Mouse (Mus musculus) heart, adult 18-20 months (tissue): ENCODE measurements around the gene Fstl4. TPM values are rescaled to one million over a fixed set of nuclear protein-coding genes. Genes with fewer than 3 reads are reported as not detected.
"Not testable (repeated sequence)": the region's sequence is repeated elsewhere in the genome, so short reads cannot be mapped to it uniquely, and the experiment has no call there.

Experiments
- DNase-seq, 2 experiments: peaks; one replicate each; pipeline ENCODE4 v3.0.0; 2021 to 2022; ENCODE audit warnings: mixed read lengths in 1 of 2
- total RNA-seq, 2 experiments: library from RNA; stranded (reverse); gene quantifications; 2 replicates each; pipeline ENCODE4 v1.2.3; 2021

Fstl4 gene
- total RNA-seq, 2 experiments from 2014 or later = 2.8 to 5.6 TPM

DNA sequence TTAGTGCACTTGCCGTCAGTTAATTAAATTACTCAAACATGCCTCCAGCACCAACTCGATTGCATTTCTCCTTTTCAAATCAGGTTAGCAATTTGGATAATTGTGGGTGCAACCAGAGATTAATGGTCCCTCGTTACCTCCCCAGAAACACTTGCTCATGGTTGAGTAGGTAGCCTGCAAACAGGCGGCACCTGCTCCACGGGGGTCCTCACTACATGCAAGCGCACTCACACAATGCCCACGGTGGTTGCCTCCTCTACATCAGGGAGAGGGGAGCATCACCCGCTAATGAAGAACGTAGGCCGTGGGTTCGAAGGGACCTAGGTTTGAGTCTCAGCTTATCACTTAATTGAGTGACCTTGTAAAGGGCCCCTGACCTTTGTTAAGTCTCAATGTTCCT is 371.9 kb downstream of the Fstl4 start:
- DNase-seq = no peak

- DNase-seq = no peak
These were observed 372.9 kb downstream of the Fstl4 start for GRCm38 (mm10) chr11:53137381-53137780.

- DNase-seq = no peak
These were observed 373.8 kb downstream of the Fstl4 start for GRCm38 (mm10) chr11:53138212-53138611.

GRCm38 (mm10) chr11:53139666-53140065 is 375.2 kb downstream of the Fstl4 start:
- no peak for DNase-seq

GRCm38 (mm10) chr11:53140196-53140595 is 375.8 kb downstream of the Fstl4 start:
- DNase-seq = no peak

GRCm38 (mm10) chr11:53140722-53141400 is 376.4 kb downstream of the Fstl4 start:
- no peak for DNase-seq

DNA sequence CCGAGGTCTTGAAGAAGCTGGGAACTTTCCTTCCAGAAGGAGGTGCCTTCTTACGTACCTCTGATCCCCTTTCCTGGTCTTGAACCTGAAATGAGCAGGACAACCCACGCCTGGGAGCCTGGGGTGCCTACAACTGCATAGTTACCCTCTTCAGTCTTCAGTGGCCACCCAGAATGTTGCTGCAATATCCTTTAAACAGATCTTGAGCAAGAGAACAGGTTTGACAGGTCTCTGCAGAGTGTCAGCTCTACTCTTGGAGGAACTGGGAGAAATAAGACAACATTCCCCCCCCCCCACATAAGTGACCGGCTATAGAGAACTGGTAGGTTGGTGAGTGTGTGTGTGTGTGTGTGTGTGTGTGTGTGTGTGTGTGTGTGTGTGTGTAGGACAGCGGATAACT is 379.1 kb downstream of the Fstl4 start:
- no peak for DNase-seq

DNA sequence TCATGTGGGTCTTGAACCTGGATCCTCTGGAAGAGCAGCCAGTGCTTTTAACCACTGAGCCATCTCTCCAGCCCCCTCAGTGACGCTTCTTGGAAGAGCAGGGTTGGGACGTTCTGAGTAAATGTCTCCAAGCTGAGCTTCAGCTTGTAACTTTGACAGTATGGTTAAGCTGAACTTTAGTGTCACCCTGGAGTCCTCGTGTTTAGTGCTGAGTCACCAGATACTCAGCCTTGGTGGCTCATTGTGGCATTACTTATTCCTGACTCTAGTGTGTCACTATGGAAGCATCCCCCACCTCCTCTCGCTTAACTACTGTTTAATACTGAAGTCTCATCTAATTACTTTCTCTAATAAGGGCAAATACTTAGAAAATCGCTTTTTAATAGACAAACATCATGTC is 380.1 kb downstream of the Fstl4 start:
- DNase-seq = no peak

- peak in 1 of 2 experiments; percentile 29 for DNase-seq
These were observed 381.9 kb downstream of the Fstl4 start for GRCm38 (mm10) chr11:53146290-53146689.

DNA sequence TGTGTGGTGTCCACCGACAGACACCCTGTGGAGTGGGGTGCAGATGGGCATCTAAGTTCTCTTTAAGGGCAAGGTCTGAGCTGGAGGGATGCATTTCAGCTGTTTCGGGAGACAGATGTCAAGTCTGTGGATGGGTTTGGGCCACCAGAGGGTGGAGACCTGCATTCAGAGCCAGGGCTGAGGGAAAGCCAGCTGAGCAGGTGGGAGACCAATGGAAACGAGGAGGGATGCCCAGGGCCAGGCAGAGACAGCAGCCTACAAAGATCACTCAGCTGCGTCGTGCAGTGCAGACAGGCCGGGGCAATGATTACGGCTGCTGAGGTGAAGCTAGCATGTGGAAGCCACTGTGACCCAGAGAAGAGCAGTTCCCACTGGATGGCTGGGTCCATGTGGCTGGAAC is 392.0 kb downstream of the Fstl4 start:
- no peak for DNase-seq

DNA sequence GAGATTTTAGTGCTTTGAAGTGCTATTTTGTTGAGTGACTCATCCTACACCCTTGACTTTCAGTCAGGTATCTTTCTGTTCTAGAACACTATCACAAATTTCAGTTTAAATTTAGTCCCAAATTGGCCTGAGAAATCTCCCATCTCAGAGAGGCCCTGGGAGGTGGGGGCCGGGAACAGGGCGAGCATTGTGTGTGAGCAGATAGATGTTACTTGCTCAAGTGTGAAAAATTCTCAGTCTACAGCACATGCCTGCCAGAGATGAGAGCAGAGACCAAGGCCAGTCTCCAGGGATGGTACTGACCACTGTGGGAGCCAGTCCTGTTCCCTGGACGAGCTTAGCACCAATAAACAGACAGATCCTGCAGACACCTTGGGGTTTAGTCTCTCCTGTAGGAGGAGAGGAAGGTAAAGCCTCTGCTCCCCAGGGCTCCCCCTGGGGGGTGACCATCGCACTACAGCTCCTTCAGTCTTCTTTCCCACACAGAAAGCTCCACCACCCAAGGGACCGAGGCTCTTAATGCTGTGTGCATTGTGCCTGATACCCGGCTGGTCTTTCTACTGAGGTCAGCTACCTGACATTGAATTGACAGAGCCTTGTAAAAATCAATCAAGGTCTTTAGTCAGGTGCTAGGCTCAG is 393.3 kb downstream of the Fstl4 start:
- DNase-seq = peak in 1 of 2 experiments; percentile 4

GRCm38 (mm10) chr11:53162385-53162784 is 398.0 kb downstream of the Fstl4 start:
- DNase-seq = no peak

DNA sequence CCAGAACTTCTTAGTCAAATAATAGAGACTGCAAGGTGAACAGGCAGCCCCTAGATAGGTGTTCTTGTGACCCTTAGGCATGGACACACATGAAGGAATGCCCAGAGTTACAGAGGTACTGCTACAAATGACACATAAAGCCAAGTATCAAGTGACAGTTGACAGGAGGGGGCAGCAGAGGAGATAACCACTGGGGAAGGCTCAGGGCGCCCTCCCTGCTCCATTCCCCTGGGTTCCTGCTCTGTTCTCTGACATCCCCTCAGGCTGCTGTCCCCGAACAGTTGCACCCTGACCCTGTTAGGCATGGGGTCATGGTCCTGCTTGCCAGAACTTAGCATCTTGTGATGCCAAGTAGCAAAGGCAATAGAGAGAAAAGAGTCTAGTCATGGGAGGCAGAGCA is 402.0 kb downstream of the Fstl4 start:
- DNase-seq = no peak

DNA sequence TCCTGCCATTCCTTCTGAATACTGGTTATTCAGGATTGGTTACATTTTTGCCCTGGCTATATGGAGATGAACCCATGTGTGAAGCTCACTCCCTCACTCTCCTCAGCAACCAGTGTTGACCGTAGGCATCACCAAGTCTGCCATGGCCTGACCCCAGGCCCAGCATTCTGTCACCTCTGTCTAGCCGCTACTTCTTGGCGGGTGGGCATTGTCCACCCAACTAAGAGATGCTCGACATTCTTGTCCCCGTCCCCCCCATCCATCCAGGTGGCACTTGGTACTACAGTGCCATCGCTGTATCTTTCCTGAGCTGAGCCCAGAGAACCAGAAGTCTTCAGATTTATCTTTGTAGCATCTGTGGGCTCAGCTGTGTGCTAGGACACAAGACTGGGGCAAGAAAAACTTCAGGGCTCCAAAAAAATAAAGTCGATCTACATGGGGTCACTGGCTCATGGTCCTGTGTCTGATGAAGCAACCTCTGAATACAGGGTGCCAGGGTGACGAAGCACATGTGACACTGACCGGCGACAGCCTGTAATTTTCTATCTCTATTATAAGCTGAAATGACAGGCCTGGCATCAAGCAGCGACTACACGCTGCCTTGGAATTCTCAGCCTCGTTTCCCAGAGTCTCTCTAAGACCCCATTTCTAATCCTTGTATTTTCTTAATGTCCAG is 417.9 kb downstream of the Fstl4 start:
- DNase-seq = no peak

DNA sequence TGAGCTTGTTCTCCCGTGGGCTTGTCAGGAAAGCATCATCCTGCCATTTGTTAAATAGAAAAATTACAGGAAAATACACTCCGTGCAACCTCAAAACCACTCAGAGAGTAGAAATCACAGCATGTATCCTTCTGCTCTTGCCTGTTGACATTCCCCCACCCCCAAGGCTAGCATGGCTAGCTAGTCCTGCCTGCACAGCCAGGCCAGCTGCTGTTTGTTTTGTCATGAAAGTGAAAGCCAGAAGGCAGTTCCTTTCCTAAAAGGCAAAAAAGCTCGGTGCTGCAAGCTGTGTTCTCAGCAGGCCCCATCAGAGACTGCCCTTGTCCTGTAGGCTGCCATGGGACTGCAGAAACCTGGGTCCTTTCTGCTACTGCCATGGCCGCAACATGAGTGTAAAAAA is 418.4 kb downstream of the Fstl4 start:
- peak; percentile 46 to 61 for DNase-seq

- DNase-seq = no peak
These were observed 419.6 kb downstream of the Fstl4 start for GRCm38 (mm10) chr11:53184046-53184445.

- peak; percentile 2 to 19 for DNase-seq
These were observed 420.3 kb downstream of the Fstl4 start for GRCm38 (mm10) chr11:53184698-53185097.

DNA sequence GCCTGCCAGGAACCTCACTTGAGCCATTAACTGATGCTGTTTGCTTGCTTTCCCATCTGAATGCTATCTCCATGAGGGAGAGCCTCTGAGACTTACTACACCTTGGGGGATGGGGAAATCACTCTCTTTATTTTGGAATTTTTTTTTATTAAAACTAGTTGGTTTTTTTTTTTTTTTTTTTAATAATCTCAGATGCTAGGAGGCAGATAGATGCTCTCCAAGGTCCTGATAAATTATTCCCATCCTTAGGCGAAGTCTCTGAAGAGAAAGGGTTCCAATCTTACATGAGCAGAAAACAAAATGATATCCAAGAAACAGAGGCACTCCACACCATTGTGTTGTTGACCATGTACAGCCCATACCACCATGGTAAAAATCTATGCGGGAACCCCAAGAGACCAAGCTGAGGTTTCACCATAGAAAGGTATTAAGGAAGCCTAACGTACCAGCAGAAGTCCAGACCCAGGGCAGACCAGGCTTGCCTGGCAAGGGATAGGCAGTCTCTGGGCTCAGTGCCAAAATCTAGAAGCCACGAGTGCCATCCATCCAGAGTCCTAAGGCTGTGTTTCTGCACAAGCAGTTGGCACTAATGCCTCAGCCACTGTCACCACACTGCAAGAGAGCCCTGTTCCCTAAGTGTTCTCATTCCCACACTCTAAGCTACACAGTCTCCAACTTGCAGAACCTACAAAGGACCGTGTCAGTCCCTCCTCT is 423.1 kb downstream of the Fstl4 start:
- DNase-seq = peak; percentile 37 to 48

DNA sequence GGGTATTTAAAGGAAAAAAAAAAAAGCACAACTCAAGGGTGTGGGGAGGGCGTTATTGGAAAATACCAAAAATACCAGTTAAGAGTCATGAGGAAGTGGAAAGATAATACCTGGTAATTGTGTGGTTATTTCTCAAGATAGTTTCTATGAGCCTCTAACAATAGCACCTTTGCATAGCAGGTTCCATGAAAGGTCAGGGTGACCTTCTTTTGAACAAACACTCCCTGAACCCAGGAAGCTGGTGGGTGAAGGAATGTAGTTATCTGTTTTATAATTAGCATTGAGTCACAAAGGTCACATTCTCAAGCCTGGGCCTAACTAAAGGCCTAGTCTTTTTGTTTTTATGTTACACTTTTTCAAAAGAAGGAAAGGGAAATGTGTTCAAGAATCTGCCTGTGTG is 432.1 kb downstream of the Fstl4 start:
- not testable (repeated sequence) for DNase-seq

DNA sequence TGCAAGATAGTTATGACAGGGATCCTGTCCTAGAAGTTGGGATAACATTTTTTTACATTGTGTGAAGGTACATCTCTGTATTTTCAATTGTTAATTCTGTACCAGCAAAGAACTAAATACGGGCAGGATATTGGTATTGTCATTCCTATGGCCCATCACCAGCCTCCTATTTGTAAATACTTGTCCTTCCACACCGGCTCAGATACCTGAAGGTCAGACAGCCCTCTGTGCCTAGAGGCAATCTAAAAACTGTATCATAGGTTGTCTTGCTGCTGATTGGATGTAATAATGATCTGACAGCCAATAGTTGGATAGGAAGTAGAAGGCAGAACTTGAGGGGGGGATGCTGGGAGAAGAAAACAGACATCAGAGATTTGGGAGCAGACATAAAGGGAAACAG is 432.7 kb downstream of the Fstl4 start:
- DNase-seq = no peak

DNA sequence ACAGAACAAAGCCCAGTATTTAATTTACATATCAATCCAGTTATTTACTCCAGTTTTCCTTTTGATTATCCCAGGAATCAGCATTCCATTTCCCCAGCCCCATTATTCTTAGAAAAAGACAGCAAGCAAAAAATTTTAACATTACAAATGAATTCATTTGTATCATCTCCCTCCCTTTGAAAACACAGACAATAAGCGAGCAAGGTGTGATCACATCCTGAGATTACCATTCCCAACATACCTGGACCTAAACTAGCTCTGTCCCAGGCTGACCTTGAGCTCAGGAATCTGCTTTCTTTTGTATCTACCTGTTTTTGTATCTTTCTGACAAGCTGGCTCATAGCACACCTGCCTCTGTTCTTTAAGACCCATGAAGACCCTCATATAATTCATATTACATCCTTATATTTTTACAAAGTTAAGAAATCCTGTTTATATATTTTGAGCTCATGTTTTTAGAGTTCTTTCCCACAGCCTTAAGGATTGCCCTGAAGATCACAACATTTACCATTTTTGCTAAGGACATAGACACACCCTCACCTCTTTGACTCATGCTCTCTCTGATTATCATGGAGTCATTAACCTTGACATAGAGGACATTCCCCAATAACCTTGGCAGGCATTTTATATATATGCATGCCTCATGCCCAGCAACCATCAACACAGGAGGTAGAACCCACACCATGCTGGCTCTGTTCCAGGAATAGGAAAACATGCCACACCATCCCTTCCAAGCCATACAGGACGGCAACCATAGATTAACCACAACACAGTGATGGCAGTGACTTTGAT is 438.2 kb downstream of the Fstl4 start:
- DNase-seq = no peak

GRCm38 (mm10) chr11:53210876-53211275 is 446.4 kb downstream of the Fstl4 start:
- no peak for DNase-seq
